Mouse (Mus musculus): ENCODE data around the gene Gli3.

GRCm38 (mm10) chr13:15590326-15590933, 127.4 kb downstream of the Gli3 start:
- TF ChIP-seq POLR2A (IDR thresholded peaks at IDR 0.05; ENCODE audit: insufficient read depth, low read depth, low read length) (no peak), CTCF (IDR thresholded peaks at IDR 0.05) (no peak)
